Mouse (Mus musculus) bone marrow macrophage, adult 2 months (primary cell): Measurements from ENCODE around the gene Emx2.

Experiments
- CTCF ChIP-seq: IDR thresholded peaks from 2 replicates; pipeline ENCODE4 v1.5.1; 2012; ENCODE audit warnings: low read depth, mild to moderate bottlenecking, low read length, moderate library complexity
- POLR2A ChIP-seq: IDR thresholded peaks from 2 replicates; pipeline ENCODE4 v1.6.1; 2012; ENCODE audit warnings: mild to moderate bottlenecking, low read depth, low read length, borderline replicate concordance

- TF ChIP-seq CTCF (no peak), POLR2A (no peak)
Measured at GRCm38 (mm10) chr19:59513181-59513580, 55.0 kb downstream of the Emx2 start.
